In genomic region chr11:67067741-67068140, GRCm38 (mm10) we compare ENCODE assay signal across 21 mouse cellular contexts. TPM values are rescaled to one million over a fixed set of nuclear protein-coding genes. Genes with fewer than 3 reads are reported as not detected.
"Had no signal": no experiment of that assay in that cellular context is flagged by ENCODE, and none has a peak within 500 bp of the region (broad histone marks: within the 10 kb centered on the region; RNA-seq: fewer than 3 reads in every experiment).

No protein-coding gene starts in this region.

- DNase-seq: lung, adult 18-20 months; lung, postnatal 14 days; lung, postnatal 4 days; midbrain, embryonic 14.5 days; retina, postnatal 1 day; right cerebral cortex, adult 18-20 months; right cerebral cortex, postnatal 25 days; right cerebral cortex, postnatal 4 days; spleen, adult 18-20 months; thymus, adult 18-20 months; thymus, postnatal 14 days; thymus, postnatal 36 days had no signal

- H3K4me3 ChIP-seq: liver, embryonic 12.5 days; midbrain, embryonic 10.5 days; midbrain, embryonic 12.5 days; neural tube, embryonic 13.5 days; neural tube, embryonic 15.5 days had no signal

- H3K4me2 ChIP-seq: liver, embryonic 12.5 days; midbrain, embryonic 12.5 days; neural tube, embryonic 13.5 days; neural tube, embryonic 15.5 days had no signal

- H3K27ac ChIP-seq: liver, embryonic 12.5 days; liver, embryonic 14.5 days; midbrain, embryonic 10.5 days; midbrain, embryonic 12.5 days; neural tube, embryonic 13.5 days; neural tube, embryonic 15.5 days had no signal

- ATAC-seq: liver, embryonic 12.5 days; midbrain, embryonic 16.5 days had no signal

- H3K9me3 ChIP-seq: liver, embryonic 12.5 days; midbrain, embryonic 10.5 days; midbrain, embryonic 12.5 days; neural tube, embryonic 13.5 days; neural tube, embryonic 15.5 days had no signal

- H3K4me1 ChIP-seq: liver, embryonic 12.5 days; midbrain, embryonic 10.5 days; midbrain, embryonic 12.5 days; neural tube, embryonic 13.5 days; neural tube, embryonic 15.5 days had no signal

- H3K27me3 ChIP-seq: midbrain, embryonic 12.5 days; neural tube, embryonic 13.5 days; neural tube, embryonic 15.5 days had no signal

- H3K9ac ChIP-seq: liver, embryonic 12.5 days; liver, embryonic 14.5 days; midbrain, embryonic 12.5 days; neural tube, embryonic 13.5 days; neural tube, embryonic 15.5 days had no signal

RNA-seq across cellular contexts. Expression of gene Myh3, which starts 10.4 kb away (rescaled TPM):
- total RNA-seq: megakaryocyte-erythroid progenitor cell, adult 5-6 weeks; monocyte, adult 5-6 weeks had no signal

RNA-seq across cellular contexts. Expression of gene Tmem220, which starts 42.8 kb away (rescaled TPM):
- total RNA-seq: monocyte, adult 5-6 weeks had no signal
